Comparison of ENCODE assay signal across 30 mouse cellular contexts in the genomic region with DNA sequence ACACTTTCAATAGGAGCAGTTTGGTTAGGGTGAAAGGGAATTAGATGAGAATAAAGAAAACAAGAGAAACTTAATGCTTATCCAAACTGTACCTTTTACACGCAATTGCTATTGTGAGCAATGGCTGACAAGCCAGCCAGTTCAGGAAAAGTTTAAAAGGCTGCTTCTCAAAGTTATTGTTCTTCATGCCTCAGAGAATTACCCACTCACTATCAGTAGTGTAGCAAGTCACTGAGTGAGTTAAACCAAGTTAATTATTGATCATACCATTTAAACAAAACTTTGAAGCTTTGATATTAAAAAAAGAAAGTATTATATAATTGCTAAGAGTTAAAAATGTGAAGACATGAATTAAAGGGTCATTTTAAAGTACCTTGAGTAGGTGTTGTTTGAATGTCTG.
"Had no signal": no experiment of that assay in that cellular context is flagged by ENCODE, and none has a peak within 500 bp of the region (broad histone marks: within the 10 kb centered on the region; RNA-seq: fewer than 3 reads in every experiment).

No protein-coding gene starts in this region.

- H3K9me3 ChIP-seq: limb, embryonic 10.5 days; limb, embryonic 12.5 days; limb, embryonic 13.5 days; limb, embryonic 15.5 days; liver, embryonic 12.5 days; liver, embryonic 13.5 days; liver, embryonic 15.5 days; lung, embryonic 15.5 days; megakaryocyte, embryonic 14.5 days; midbrain, embryonic 10.5 days; midbrain, embryonic 12.5 days; midbrain, embryonic 13.5 days; midbrain, embryonic 15.5 days; neural tube, embryonic 12.5 days had no signal

- ATAC-seq: liver, embryonic 12.5 days; liver, postnatal 0 days; lung, postnatal 0 days; midbrain, embryonic 13.5 days; midbrain, embryonic 15.5 days had no signal

- H3K4me1 ChIP-seq: limb, embryonic 10.5 days; limb, embryonic 12.5 days; limb, embryonic 13.5 days; limb, embryonic 15.5 days; liver, embryonic 12.5 days; liver, embryonic 13.5 days; liver, embryonic 15.5 days; lung, embryonic 15.5 days; megakaryocyte, embryonic 14.5 days; midbrain, embryonic 10.5 days; midbrain, embryonic 12.5 days; midbrain, embryonic 13.5 days; midbrain, embryonic 15.5 days; neural tube, embryonic 12.5 days had no signal

- H3K4me2 ChIP-seq: limb, embryonic 12.5 days; limb, embryonic 13.5 days; limb, embryonic 15.5 days; liver, embryonic 11.5 days; liver, embryonic 12.5 days; liver, embryonic 13.5 days; liver, embryonic 15.5 days; lung, embryonic 14.5 days; lung, embryonic 15.5 days; midbrain, embryonic 12.5 days; midbrain, embryonic 13.5 days; midbrain, embryonic 15.5 days; neural tube, embryonic 12.5 days had no signal

- DNase-seq: left cerebral cortex, postnatal 4 days; liver; liver, embryonic 13.5 days; liver, postnatal 0 days; lung, adult 18-20 months; lung, adult 2 months; lung, embryonic 14.5 days; lung, postnatal 10 days; lung, postnatal 14 days; lung, postnatal 36 days; lung, postnatal 4 days; midbrain, embryonic 14.5 days had no signal

- H3K4me3 ChIP-seq: limb, embryonic 10.5 days; limb, embryonic 12.5 days; limb, embryonic 13.5 days; limb, embryonic 15.5 days; liver, embryonic 12.5 days; liver, embryonic 13.5 days; liver, embryonic 15.5 days; lung, embryonic 15.5 days; megakaryocyte, embryonic 14.5 days; midbrain, embryonic 10.5 days; midbrain, embryonic 12.5 days; midbrain, embryonic 13.5 days; midbrain, embryonic 15.5 days; myocyte; neural tube, embryonic 12.5 days had no signal

- H3K27ac ChIP-seq: limb, embryonic 10.5 days; limb, embryonic 12.5 days; limb, embryonic 13.5 days; limb, embryonic 15.5 days; liver, embryonic 12.5 days; liver, embryonic 13.5 days; liver, embryonic 14.5 days; liver, embryonic 15.5 days; lung, embryonic 15.5 days; macrophage; midbrain, embryonic 10.5 days; midbrain, embryonic 12.5 days; midbrain, embryonic 13.5 days; midbrain, embryonic 15.5 days; neural tube, embryonic 12.5 days had no signal

- H3K36me3 ChIP-seq: limb, embryonic 10.5 days; limb, embryonic 12.5 days; limb, embryonic 13.5 days; limb, embryonic 15.5 days; liver, embryonic 12.5 days; liver, embryonic 13.5 days; liver, embryonic 15.5 days; lung, embryonic 15.5 days; midbrain, embryonic 10.5 days; midbrain, embryonic 12.5 days; midbrain, embryonic 13.5 days; midbrain, embryonic 15.5 days; neural tube, embryonic 12.5 days had no signal

- H3K9ac ChIP-seq: limb, embryonic 12.5 days; limb, embryonic 13.5 days; limb, embryonic 15.5 days; liver, embryonic 12.5 days; liver, embryonic 13.5 days; liver, embryonic 14.5 days; liver, embryonic 15.5 days; liver, postnatal 0 days; lung, embryonic 14.5 days; lung, embryonic 15.5 days; midbrain, embryonic 12.5 days; midbrain, embryonic 13.5 days; midbrain, embryonic 15.5 days; neural tube, embryonic 12.5 days had no signal

- H3K27me3 ChIP-seq: limb, embryonic 12.5 days; limb, embryonic 13.5 days; limb, embryonic 15.5 days; liver, embryonic 12.5 days; liver, embryonic 13.5 days; liver, embryonic 15.5 days; lung, embryonic 15.5 days; megakaryocyte, embryonic 14.5 days; midbrain, embryonic 12.5 days; midbrain, embryonic 13.5 days; midbrain, embryonic 15.5 days; neural tube, embryonic 12.5 days had no signal
